Mouse (Mus musculus) CH12.LX (cell line): ENCODE measurements around the gene Mical3. TPM values are rescaled to one million over a fixed set of nuclear protein-coding genes. Genes with fewer than 3 reads are reported as not detected.

Source experiments
- DNase-seq: peaks from one replicate; pipeline ENCODE4 v3.0.0-alpha.2; 2013; ENCODE audit errors: extremely low read depth
- H3K27ac ChIP-seq: 2 replicates; pipeline ENCODE4 v1.5.1; 2012; ENCODE audit warnings: low read depth, mild to moderate bottlenecking, control low read depth, moderate library complexity; ENCODE audit not compliant: insufficient read depth
- H3K27me3 ChIP-seq: replicated peaks from 2 replicates; pipeline ENCODE3; 2012; ENCODE audit warnings: inconsistent platforms
- H3K36me3 ChIP-seq, 2 experiments: replicated peaks in 1 of 2; 2 replicates each; pipeline versions ENCODE3 to v1.6.1; 2012; ENCODE audit warnings: inconsistent platforms in 1 of 2, low read length in 1 of 2, mild to moderate bottlenecking in 1 of 2, mixed read lengths in 1 of 2, moderate library complexity in 1 of 2; ENCODE audit not compliant: control insufficient read depth in 1 of 2, insufficient read depth in 1 of 2
- H3K4me1 ChIP-seq, 2 experiments: 2 replicates each; pipeline ENCODE4 v1.6.1; 2012; ENCODE audit warnings: inconsistent platforms in 1 of 2, moderate library complexity in 1 of 2; ENCODE audit not compliant: insufficient read depth in 2 of 2, control insufficient read depth in 1 of 2
- H3K4me2 ChIP-seq: 2 replicates; pipeline ENCODE4 v1.6.1; 2012; ENCODE audit warnings: low read depth, mild to moderate bottlenecking, control low read depth; ENCODE audit not compliant: poor library complexity, insufficient read depth, severe bottlenecking
- H3K4me3 ChIP-seq, 3 experiments: fragments of 150-350 bp in 1 of 3; sonication (generic) in 1 of 3; replicated peaks in 1 of 3; 2 replicates each; pipeline versions ENCODE3 to v1.5.1; 2011 to 2012; ENCODE audit warnings: low read depth in 2 of 3, low read length in 2 of 3, mild to moderate bottlenecking in 2 of 3, moderate library complexity in 2 of 3, control low read depth in 1 of 3, improper control_type of control experiment in 1 of 3, inconsistent platforms in 1 of 3, mixed read lengths in 1 of 3; ENCODE audit not compliant: poor library complexity in 1 of 3
- H3K79me2 ChIP-seq: replicated peaks from 2 replicates; pipeline ENCODE4 v1.6.1; 2012; ENCODE audit warnings: mild to moderate bottlenecking, moderate library complexity; ENCODE audit not compliant: control insufficient read depth, poor library complexity, insufficient read depth, severe bottlenecking; ENCODE audit errors: extremely low read depth
- H3K9ac ChIP-seq: 2 replicates; pipeline ENCODE4 v1.6.1; 2012; ENCODE audit warnings: low read depth, mild to moderate bottlenecking, control low read depth, moderate library complexity; ENCODE audit not compliant: insufficient read depth
- H3K9me3 ChIP-seq: replicated peaks from 2 replicates; pipeline ENCODE3; 2012; ENCODE audit warnings: low read length, inconsistent platforms, mixed read lengths
- BHLHE40 ChIP-seq: IDR thresholded peaks from 2 replicates; pipeline ENCODE4 v1.6.1; 2011; ENCODE audit warnings: mild to moderate bottlenecking, low read depth, low read length, improper control_type of control experiment
- CHD1 ChIP-seq: IDR thresholded peaks from 2 replicates; pipeline ENCODE4 v1.6.1; 2012; ENCODE audit warnings: low read depth, low read length, improper control_type of control experiment, inconsistent platforms
- CHD2 ChIP-seq: IDR thresholded peaks from 2 replicates; pipeline ENCODE4 v1.6.1; 2011; ENCODE audit warnings: low read length, improper control_type of control experiment
- CTCF ChIP-seq, 2 experiments: IDR thresholded peaks in 1 of 2; conservative IDR thresholded peaks in 1 of 2; 2 replicates each; pipeline ENCODE4 v1.5.1; 2011 to 2012; ENCODE audit warnings: low read depth in 2 of 2, low read length in 2 of 2, improper control_type of control experiment in 1 of 2, inconsistent platforms in 1 of 2, mild to moderate bottlenecking in 1 of 2, moderate library complexity in 1 of 2
- E2F4 ChIP-seq: IDR thresholded peaks from 2 replicates; pipeline ENCODE4 v1.6.1; 2011; ENCODE audit warnings: low read depth, low read length, improper control_type of control experiment; ENCODE audit not compliant: insufficient replicate concordance
- ELF1 ChIP-seq: IDR thresholded peaks from 2 replicates; pipeline ENCODE4 v1.6.1; 2014; ENCODE audit warnings: low read depth, mild to moderate bottlenecking, inconsistent platforms, low read length, improper control_type of control experiment
- EP300 ChIP-seq: IDR thresholded peaks from 2 replicates; pipeline ENCODE4 v1.6.1; 2011; ENCODE audit warnings: low read length, improper control_type of control experiment
- ETS1 ChIP-seq: conservative IDR thresholded peaks from 2 replicates; pipeline ENCODE4 v1.6.1; 2012; ENCODE audit warnings: low read depth, mild to moderate bottlenecking, inconsistent platforms, low read length, improper control_type of control experiment, moderate library complexity
- GABPA ChIP-seq: IDR thresholded peaks from 2 replicates; pipeline ENCODE4 v1.6.1; 2012; ENCODE audit warnings: low read depth, low read length, improper control_type of control experiment, inconsistent platforms; ENCODE audit not compliant: insufficient replicate concordance
- HCFC1 ChIP-seq: IDR thresholded peaks from 2 replicates; pipeline ENCODE4 v1.6.1; 2012; ENCODE audit warnings: low read depth, mild to moderate bottlenecking, inconsistent platforms, low read length, improper control_type of control experiment
- IRF4 ChIP-seq: IDR thresholded peaks from 2 replicates; pipeline ENCODE4 v1.6.1; 2014; ENCODE audit warnings: low read depth, mild to moderate bottlenecking, inconsistent platforms, low read length, improper control_type of control experiment
- JUN ChIP-seq: IDR thresholded peaks from 2 replicates; pipeline ENCODE4 v1.6.1; 2011; ENCODE audit warnings: low read depth, mild to moderate bottlenecking, low read length, improper control_type of control experiment, moderate library complexity; ENCODE audit not compliant: insufficient read depth
- JUND ChIP-seq: conservative IDR thresholded peaks from 2 replicates; pipeline ENCODE4 v1.6.1; 2011; ENCODE audit warnings: low read depth, low read length, improper control_type of control experiment
- KAT2A ChIP-seq: IDR thresholded peaks from 2 replicates; pipeline ENCODE4 v1.6.1; 2012; ENCODE audit warnings: low read length, improper control_type of control experiment, inconsistent platforms; ENCODE audit not compliant: insufficient replicate concordance
- MAFK ChIP-seq: IDR thresholded peaks from 2 replicates; pipeline ENCODE4 v1.6.1; 2011; ENCODE audit warnings: low read length, improper control_type of control experiment; ENCODE audit not compliant: insufficient replicate concordance
- MAX ChIP-seq: IDR thresholded peaks from 2 replicates; pipeline ENCODE4 v1.6.1; 2011; ENCODE audit warnings: low read length, improper control_type of control experiment
- MAZ ChIP-seq: IDR thresholded peaks from 2 replicates; pipeline ENCODE4 v1.6.1; 2012; ENCODE audit warnings: low read depth, mild to moderate bottlenecking, inconsistent platforms, low read length, improper control_type of control experiment, moderate library complexity
- MEF2A ChIP-seq: IDR thresholded peaks from 2 replicates; pipeline ENCODE4 v1.6.1; 2014; ENCODE audit warnings: low read depth, mild to moderate bottlenecking, inconsistent platforms, low read length, improper control_type of control experiment, borderline replicate concordance
- MXI1 ChIP-seq: IDR thresholded peaks from 2 replicates; pipeline ENCODE4 v1.6.1; 2011; ENCODE audit warnings: mild to moderate bottlenecking, low read depth, low read length, improper control_type of control experiment
- MYC ChIP-seq: IDR thresholded peaks from 2 replicates; pipeline ENCODE4 v1.6.1; 2011; ENCODE audit warnings: low read depth, mild to moderate bottlenecking, improper control_type of control experiment, low read length
- NELFE ChIP-seq: IDR thresholded peaks from 2 replicates; pipeline ENCODE4 v1.6.1; 2011; ENCODE audit warnings: low read depth, low read length, improper control_type of control experiment
- NRF1 ChIP-seq: IDR thresholded peaks from 2 replicates; pipeline ENCODE4 v1.6.1; 2014; ENCODE audit warnings: low read depth, mild to moderate bottlenecking, inconsistent platforms, low read length, improper control_type of control experiment, moderate library complexity
- PAX5 ChIP-seq: IDR thresholded peaks from 2 replicates; pipeline ENCODE4 v1.6.1; 2012; ENCODE audit warnings: low read length, inconsistent platforms, mixed read lengths
- POLR2A ChIP-seq: IDR thresholded peaks from 2 replicates; pipeline ENCODE4 v1.6.1; 2011; ENCODE audit warnings: low read depth, mild to moderate bottlenecking, improper control_type of control experiment, low read length
- RAD21 ChIP-seq: IDR thresholded peaks from 2 replicates; pipeline ENCODE4 v1.6.1; 2011; ENCODE audit warnings: low read depth, mild to moderate bottlenecking, low read length, improper control_type of control experiment, moderate library complexity
- RCOR1 ChIP-seq: conservative IDR thresholded peaks from 2 replicates; pipeline ENCODE4 v1.6.1; 2012; ENCODE audit warnings: low read depth, mild to moderate bottlenecking, inconsistent platforms, low read length, improper control_type of control experiment
- SIN3A ChIP-seq: IDR thresholded peaks from 2 replicates; pipeline ENCODE4 v1.6.1; 2012; ENCODE audit warnings: low read length, improper control_type of control experiment, inconsistent platforms
- SMC3 ChIP-seq: IDR thresholded peaks from 2 replicates; pipeline ENCODE4 v1.6.1; 2011; ENCODE audit warnings: low read depth, low read length, improper control_type of control experiment
- TBP ChIP-seq: conservative IDR thresholded peaks from 2 replicates; pipeline ENCODE4 v1.6.1; 2011; ENCODE audit warnings: low read depth, low read length, improper control_type of control experiment
- TCF12 ChIP-seq: IDR thresholded peaks from 2 replicates; pipeline ENCODE4 v1.6.1; 2014; ENCODE audit warnings: low read depth, mild to moderate bottlenecking, inconsistent platforms, low read length, improper control_type of control experiment
- UBTF ChIP-seq: IDR thresholded peaks from 2 replicates; pipeline ENCODE4 v1.6.1; 2012; ENCODE audit warnings: low read depth, mild to moderate bottlenecking, inconsistent platforms, low read length, improper control_type of control experiment, moderate library complexity
- USF1 ChIP-seq: IDR thresholded peaks from 2 replicates; pipeline ENCODE4 v1.6.1; 2014; ENCODE audit warnings: low read depth, mild to moderate bottlenecking, inconsistent platforms, low read length, improper control_type of control experiment
- USF2 ChIP-seq: conservative IDR thresholded peaks from 2 replicates; pipeline ENCODE4 v1.6.1; 2011; ENCODE audit warnings: low read depth, low read length, improper control_type of control experiment
- ZC3H11A ChIP-seq: IDR thresholded peaks from 2 replicates; pipeline ENCODE4 v1.6.1; 2012; ENCODE audit warnings: low read depth, mild to moderate bottlenecking, inconsistent platforms, low read length, improper control_type of control experiment
- ZKSCAN1 ChIP-seq: IDR thresholded peaks from 2 replicates; pipeline ENCODE4 v1.6.1; 2012; ENCODE audit warnings: low read depth, inconsistent platforms, low read length, improper control_type of control experiment, borderline replicate concordance
- ZMIZ1 ChIP-seq: IDR thresholded peaks from 2 replicates; pipeline ENCODE4 v1.6.1; 2012; ENCODE audit warnings: low read depth, mild to moderate bottlenecking, inconsistent platforms, low read length, improper control_type of control experiment
- ZNF384 ChIP-seq: IDR thresholded peaks from 2 replicates; pipeline ENCODE4 v1.6.1; 2012; ENCODE audit warnings: low read depth, low read length, improper control_type of control experiment, inconsistent platforms
- dilution Hi-C: fragments of 300-500 bp; cut with MboI; formaldehyde crosslinking; loops from 2 replicates; pipeline ENCODE4 v1.14.3; 2020; ENCODE audit warnings: low sequenced_read_pairs; ENCODE audit not compliant: extremely low pct_unique_long_range_greater_than_20kb, extremely low pct_ligation_motif_present
- in situ Hi-C: fragments of 300-500 bp; cut with MboI; formaldehyde crosslinking; loops from 3 replicates; pipeline ENCODE4 v1.14.3; 2019; ENCODE audit warnings: low sequenced_read_pairs, low pct_ligation_motif_present, low pct_unique_long_range_greater_than_20kb, mixed read lengths
- polyA plus RNA-seq: library from polyadenylated mRNA; unstranded; fragments of >175 nt; gene quantifications from 2 replicates; pipeline ENCODE4 v1.2.1, GENCODE M21; 2012; ENCODE audit warnings: low read depth; ENCODE audit not compliant: insufficient read length
- total RNA-seq, 2 experiments: library from RNA; depleted of rRNA; stranded (reverse); fragments of 300-350 nt in 1 of 2; fragments of >200 nt in 1 of 2; gene quantifications; 2 replicates each; pipeline ENCODE4 v1.2.3; 2012 to 2014

Gene Mical3
- total and polyA plus RNA-seq, 3 experiments = 10.2 to 56.3 (median 26.8) TPM

GRCm38 (mm10) chr6:120930450-120931306, 200.1 kb downstream of the Mical3 start:
- Histone ChIP-seq H3K4me1 (peaks cover 61 to 97% of the 10 kb centered on the region in 2 experiments), H3K27me3 (no peaks in the 10 kb centered on the region), H3K27ac (peak overlapping the region; percentile 87), H3K4me2 (peak overlapping the region; percentile 8; the same call in 1 of the 2 replicates), H3K9me3 (no peaks in the 10 kb centered on the region), H3K79me2 (no peaks in the 10 kb centered on the region), H3K4me3 (peak overlapping the region in 2 of 3 experiments; percentile 25 to 33), H3K36me3 (peaks cover 0 to 16% of the 10 kb centered on the region in 2 experiments), H3K9ac (0 out of 2 replicates have a peak overlapping the region, but pooled peaks have one; percentile 17)
- in situ Hi-C loops (no loop called here), dilution Hi-C loops (no loop called here)
- peak; percentile 82 for DNase-seq
- TF ChIP-seq MAZ = no peak
- no peak for TF ChIP-seq ZNF384
- peak; percentile 51 for TF ChIP-seq POLR2A
- TF ChIP-seq NRF1 = peak; percentile 45; the same call in 1 of the 2 replicates
- TF ChIP-seq MEF2A = peak; percentile 85
- TF ChIP-seq JUND = 0 out of 2 replicates have a peak, but pooled peaks have one; percentile 33
- TF ChIP-seq HCFC1 = no peak
- no peak for TF ChIP-seq USF2
- no peak; the same call in 1 of the 2 replicates for TF ChIP-seq SMC3
- peak; percentile 89 for TF ChIP-seq EP300
- peak; percentile 40; the same call in 1 of the 2 replicates for TF ChIP-seq MYC
- TF ChIP-seq PAX5 = no peak
- TF ChIP-seq BHLHE40 = peak; percentile 83
- TF ChIP-seq ZKSCAN1 = no peak
- peak; percentile 99 for TF ChIP-seq TCF12
- peak; percentile 89 for TF ChIP-seq RCOR1
- no peak for TF ChIP-seq JUN
- TF ChIP-seq GABPA = no peak
- TF ChIP-seq MAX = 0 out of 2 replicates have a peak, but pooled peaks have one; percentile 27
- no peak for TF ChIP-seq UBTF
- no peak for TF ChIP-seq ZMIZ1
- TF ChIP-seq CTCF (conservative IDR thresholded peaks at IDR 0.05 in 1 of 2, IDR thresholded peaks at IDR 0.05 in 1 of 2; ENCODE audit: low read depth in 2 of 2, low read length in 2 of 2) = no peak
- peak; percentile 94 for TF ChIP-seq ETS1
- no peak; the same call in none of the 2 replicates for TF ChIP-seq IRF4
- TF ChIP-seq MXI1 = no peak
- TF ChIP-seq ELF1 = peak; percentile 44; the same call in 1 of the 2 replicates
- TF ChIP-seq TBP = no peak; the same call in 1 of the 2 replicates
- TF ChIP-seq E2F4 = no peak
- TF ChIP-seq ZC3H11A = no peak
- TF ChIP-seq KAT2A = 0 out of 2 replicates have a peak, but pooled peaks have one; percentile 36
- no peak for TF ChIP-seq USF1
- TF ChIP-seq NELFE = 0 out of 2 replicates have a peak, but pooled peaks have one; percentile 28
- peak; percentile 81; the same call in 1 of the 2 replicates for TF ChIP-seq SIN3A
- 0 out of 2 replicates have a peak, but pooled peaks have one; percentile 49 for TF ChIP-seq MAFK
- TF ChIP-seq CHD1 = peak; percentile 57; the same call in 1 of the 2 replicates
- no peak; the same call in 1 of the 2 replicates for TF ChIP-seq RAD21
- TF ChIP-seq CHD2 = peak; percentile 81
